Mouse (Mus musculus) urinary bladder, postnatal 10 days (tissue): ENCODE measurements around the gene Zfp420.
"Not testable (repeated sequence)": the region's sequence is repeated elsewhere in the genome, so short reads cannot be mapped to it uniquely, and the experiment has no call there.

Source experiments
- DNase-seq: peaks from one replicate; pipeline ENCODE4 v3.0.0; 2022; ENCODE audit warnings: low spot score

Zfp420 gene

GRCm38 (mm10) chr7:29859532-29860517 lies at the start of gene Zfp420:
TSS of gene Zfp420 (plus strand) at chr7:29859979.
- DNase-seq: peak; percentile 43

GRCm38 (mm10) chr7:29812244-29812643 lies 47.5 kb upstream of the Zfp420 start:
- no peak for DNase-seq

- DNase-seq: no peak
Measured at GRCm38 (mm10) chr7:29814381-29814780, 45.4 kb upstream of the Zfp420 start.

GRCm38 (mm10) chr7:29815061-29815784 lies 44.6 kb upstream of the Zfp420 start:
- no peak for DNase-seq

GRCm38 (mm10) chr7:29815910-29816429 lies 43.8 kb upstream of the Zfp420 start, which contains the start of gene Zfp790:
TSS of gene Zfp790 (plus strand) at chr7:29816114.
- DNase-seq: peak; percentile 34

- no peak for DNase-seq
Measured at GRCm38 (mm10) chr7:29818619-29819254, 41.0 kb upstream of the Zfp420 start.

GRCm38 (mm10) chr7:29828001-29828400 lies 31.8 kb upstream of the Zfp420 start:
- no peak for DNase-seq

- DNase-seq: no peak
Measured at GRCm38 (mm10) chr7:29829804-29830203, 30.0 kb upstream of the Zfp420 start.

GRCm38 (mm10) chr7:29836816-29837215 lies 23.0 kb upstream of the Zfp420 start:
- DNase-seq: no peak

- no peak for DNase-seq
Measured at GRCm38 (mm10) chr7:29839256-29839655, 20.5 kb upstream of the Zfp420 start.

- no peak for DNase-seq
Measured at GRCm38 (mm10) chr7:29842105-29842504, 17.7 kb upstream of the Zfp420 start.

- no peak for DNase-seq
Measured at GRCm38 (mm10) chr7:29844616-29845015, 15.2 kb upstream of the Zfp420 start.

- no peak for DNase-seq
Measured at GRCm38 (mm10) chr7:29852831-29853218, 7.0 kb upstream of the Zfp420 start.

GRCm38 (mm10) chr7:29853219-29853842 lies 6.4 kb upstream of the Zfp420 start, which contains the start of gene Zfp940:
TSS of gene Zfp940 (minus strand) at chr7:29853669.
- peak; percentile 21 for DNase-seq

- DNase-seq: no peak
Measured at GRCm38 (mm10) chr7:29861660-29862059, 1.9 kb downstream of the Zfp420 start.

GRCm38 (mm10) chr7:29874256-29874655 lies 14.5 kb downstream of the Zfp420 start:
- no peak for DNase-seq

GRCm38 (mm10) chr7:29877561-29877960 lies 17.8 kb downstream of the Zfp420 start:
- DNase-seq: not testable (repeated sequence)

GRCm38 (mm10) chr7:29880056-29880455 lies 20.3 kb downstream of the Zfp420 start:
- DNase-seq: no peak

GRCm38 (mm10) chr7:29880916-29881315 lies 21.1 kb downstream of the Zfp420 start:
- DNase-seq: no peak

- no peak for DNase-seq
Measured at GRCm38 (mm10) chr7:29890501-29890900, 30.7 kb downstream of the Zfp420 start.

GRCm38 (mm10) chr7:29892756-29893155 lies 33.0 kb downstream of the Zfp420 start:
- DNase-seq: no peak

- DNase-seq: no peak
Measured at GRCm38 (mm10) chr7:29898351-29898750, 38.6 kb downstream of the Zfp420 start.
